Mouse (Mus musculus) fat pad, adult 2 months (tissue): ENCODE measurements around the gene Adcy5.

Experiments used
- DNase-seq: peaks from one replicate; pipeline ENCODE4 v3.0.0-alpha.2; 2011; ENCODE audit warnings: low read depth, low spot score; ENCODE audit errors: extremely low read depth

Gene Adcy5

GRCm38 (mm10) chr16:35248825-35249224 lies 94.1 kb downstream of the Adcy5 start:
- no peak for DNase-seq

- no peak for DNase-seq
Measured at GRCm38 (mm10) chr16:35249763-35250162, 95.1 kb downstream of the Adcy5 start.

DNA sequence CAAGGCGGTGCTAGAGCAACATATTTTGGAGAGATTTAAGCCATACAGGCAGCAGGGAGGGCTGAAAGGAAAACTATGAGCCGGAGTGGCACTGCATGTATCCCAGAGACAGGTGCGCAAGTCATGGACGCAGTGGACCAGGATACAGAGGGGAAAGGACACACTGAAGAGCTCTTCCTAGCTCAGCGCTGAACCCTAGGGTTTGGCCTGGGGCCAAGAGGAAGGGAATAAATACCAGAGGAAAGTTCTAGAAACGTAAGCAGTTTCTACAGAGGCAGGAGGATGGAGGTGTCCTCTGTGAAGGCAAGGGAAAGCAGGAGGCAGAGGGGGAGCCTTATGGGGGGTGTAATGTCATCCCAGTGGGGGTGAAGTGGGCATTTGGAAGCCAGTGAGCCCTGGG lies 97.0 kb downstream of the Adcy5 start:
- DNase-seq = no peak

- no peak for DNase-seq
Measured at GRCm38 (mm10) chr16:35252967-35253366, 98.3 kb downstream of the Adcy5 start.

GRCm38 (mm10) chr16:35255981-35256380 lies 101.3 kb downstream of the Adcy5 start:
- DNase-seq = no peak

DNA sequence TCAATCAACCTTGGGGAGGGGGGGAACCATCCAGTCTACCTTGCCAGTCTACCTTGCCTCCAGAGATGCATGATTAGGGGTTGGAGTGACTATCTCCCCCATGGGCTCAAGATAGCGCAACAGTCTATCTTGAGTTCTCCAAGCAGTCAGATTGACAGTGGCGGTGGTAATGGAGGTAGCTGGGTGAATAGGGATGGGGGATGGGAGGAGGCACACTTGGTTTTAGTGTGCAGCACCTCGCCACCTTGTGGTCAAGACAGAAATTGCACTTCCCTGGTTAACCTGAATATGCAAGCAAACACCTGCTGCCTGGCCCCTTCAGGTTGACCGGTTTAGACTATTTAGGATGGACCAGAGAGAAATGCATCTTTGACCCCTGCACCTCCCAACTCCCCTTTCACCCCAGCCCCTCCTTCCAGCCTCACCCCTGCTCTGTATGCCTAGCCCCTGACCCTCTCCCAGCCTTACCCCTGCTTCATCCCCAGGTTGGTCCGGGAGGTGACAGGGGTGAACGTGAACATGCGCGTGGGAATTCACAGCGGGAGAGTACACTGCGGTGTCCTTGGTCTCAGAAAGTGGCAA lies 115.8 kb downstream of the Adcy5 start:
- no peak for DNase-seq

GRCm38 (mm10) chr16:35270945-35271344 lies 116.3 kb downstream of the Adcy5 start:
- no peak for DNase-seq

DNA sequence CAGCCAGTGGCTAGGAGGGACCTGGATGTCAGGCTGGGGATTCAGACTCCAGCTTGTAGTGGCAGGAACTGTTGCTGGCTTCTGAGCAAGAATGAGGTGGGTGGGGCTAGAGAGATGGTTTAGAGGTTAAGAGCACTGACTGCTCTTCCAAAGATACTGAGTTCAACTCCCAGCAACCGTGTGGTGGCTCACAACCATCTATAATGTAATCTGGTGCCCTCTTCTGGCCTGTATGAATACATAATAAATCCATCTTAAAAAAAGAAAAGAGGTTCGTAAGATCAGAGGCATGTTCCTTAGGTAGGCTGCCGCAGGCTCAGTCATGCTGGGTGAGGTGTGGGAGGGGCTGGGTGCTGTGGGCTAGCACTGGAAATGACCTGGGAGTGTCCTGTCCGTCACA lies 116.9 kb downstream of the Adcy5 start:
- DNase-seq = no peak

DNA sequence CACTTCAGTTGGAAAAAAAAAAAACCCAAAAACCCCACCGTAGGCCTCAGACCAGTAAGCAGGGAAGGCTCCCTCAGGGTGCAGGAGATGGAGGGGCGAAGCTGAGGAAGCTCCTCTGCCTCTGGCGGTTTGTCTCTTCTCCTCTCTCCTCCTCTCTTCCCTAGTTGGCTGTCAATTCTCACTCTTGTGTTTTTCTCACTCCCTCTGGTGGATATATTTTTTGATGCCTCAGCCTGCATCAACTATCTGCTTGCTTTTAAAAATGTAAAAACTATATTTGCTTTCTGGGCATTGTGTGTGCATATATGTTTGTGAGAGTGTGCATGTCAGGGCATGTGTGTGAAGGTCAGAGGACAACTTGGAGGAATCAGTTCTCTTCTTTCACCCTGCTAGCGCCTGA lies 117.7 kb downstream of the Adcy5 start:
- no peak for DNase-seq

DNA sequence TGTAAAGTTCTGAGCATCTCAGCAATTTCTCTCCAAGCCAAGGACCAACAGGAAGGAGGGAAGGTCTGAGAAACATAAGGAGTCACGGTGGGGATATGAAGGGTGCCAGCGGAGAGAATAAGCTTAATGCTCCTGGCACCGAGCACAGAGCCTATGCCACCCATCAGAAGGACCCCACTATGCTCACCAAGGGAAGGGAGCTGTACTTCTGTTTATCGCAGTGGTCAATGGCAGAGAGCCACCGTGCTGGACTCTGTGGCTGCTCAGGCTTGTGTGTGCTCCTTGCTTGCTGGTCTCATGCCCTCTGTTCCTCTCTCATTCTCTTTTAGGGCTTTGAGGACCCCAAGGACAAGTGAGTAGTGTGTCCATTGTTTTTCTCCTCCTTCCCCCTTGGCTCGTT lies 123.5 kb downstream of the Adcy5 start:
- no peak for DNase-seq

DNA sequence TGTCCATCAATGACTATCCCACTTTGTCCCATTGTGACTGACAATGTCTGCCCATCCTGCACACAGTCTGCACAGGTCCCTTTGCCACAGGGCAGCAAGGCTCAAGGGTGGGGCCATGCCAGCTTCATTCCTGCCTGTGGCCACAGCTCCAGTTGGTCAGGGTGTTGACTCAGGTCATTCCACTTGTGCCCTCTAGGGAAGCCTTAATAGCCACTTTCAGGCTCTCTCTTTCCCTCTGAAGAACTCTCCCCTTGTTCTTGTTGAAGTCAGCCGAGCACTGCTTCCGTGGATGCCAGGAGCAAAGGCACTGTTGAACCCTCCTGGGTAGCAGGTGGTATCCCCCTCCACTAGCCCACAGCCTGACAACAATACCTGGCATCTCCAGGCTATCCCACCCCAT lies 127.8 kb downstream of the Adcy5 start:
- no peak for DNase-seq

DNA sequence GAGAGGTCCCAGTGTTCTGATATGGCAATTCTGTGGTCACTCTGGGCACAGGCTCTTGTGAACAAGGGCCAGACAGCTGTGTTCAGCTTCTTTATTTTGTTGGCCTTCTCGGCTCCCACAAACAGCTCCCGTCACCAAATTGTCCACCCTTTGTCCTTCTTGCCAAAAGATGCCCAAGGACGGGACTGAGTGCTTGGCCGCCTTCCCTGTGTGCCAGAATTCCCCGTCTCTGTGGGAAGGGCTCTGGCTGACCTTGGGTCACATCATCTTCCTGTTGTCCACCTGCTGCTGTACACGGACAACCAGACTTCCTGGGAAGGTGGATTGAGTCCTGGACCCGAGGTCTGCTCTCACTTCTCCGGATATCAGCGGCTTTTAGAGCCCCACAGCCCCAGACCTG lies 131.1 kb downstream of the Adcy5 start:
- DNase-seq = no peak

DNA sequence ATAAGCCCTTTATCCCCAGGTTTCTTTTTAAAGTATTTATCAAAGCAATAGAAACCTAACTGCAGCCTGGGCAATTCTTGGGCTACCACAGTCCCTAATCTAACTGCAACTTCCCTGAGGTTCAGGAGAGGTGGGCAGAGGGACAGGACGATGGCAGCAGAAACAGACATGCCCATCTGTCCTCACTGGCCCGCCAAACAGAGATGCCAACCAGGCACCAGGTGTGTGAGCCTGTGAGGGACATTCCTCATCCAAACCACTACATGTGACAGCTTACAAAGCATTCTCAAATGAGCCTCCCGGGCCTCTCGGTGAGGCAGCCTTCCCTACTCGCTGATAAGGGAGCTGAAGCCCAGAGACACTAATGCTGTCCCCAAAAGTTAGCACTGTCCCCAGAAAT lies 132.6 kb downstream of the Adcy5 start:
- no peak for DNase-seq

DNA sequence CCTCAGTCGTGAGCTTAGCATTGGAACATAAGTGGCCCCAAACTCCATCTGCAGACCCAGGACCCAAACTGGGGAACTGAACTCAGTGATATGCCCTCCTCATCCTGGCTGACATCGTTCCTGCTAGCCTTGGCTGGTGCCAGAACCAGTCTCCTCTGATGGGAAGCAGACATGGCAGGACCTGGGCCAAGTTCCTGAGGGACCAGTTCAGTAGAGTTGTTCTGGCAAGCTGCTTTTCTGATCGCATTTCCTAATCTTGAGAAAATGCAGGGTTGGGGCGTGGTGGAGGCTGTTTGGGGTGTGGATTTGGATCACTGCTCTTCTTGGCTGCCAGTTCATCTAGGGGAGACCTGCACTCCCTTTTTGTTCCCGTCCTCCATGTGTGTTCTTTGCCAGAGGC lies 143.1 kb downstream of the Adcy5 start:
- no peak for DNase-seq

GRCm38 (mm10) chr16:35300156-35300555 lies 145.5 kb downstream of the Adcy5 start:
- no peak for DNase-seq

DNA sequence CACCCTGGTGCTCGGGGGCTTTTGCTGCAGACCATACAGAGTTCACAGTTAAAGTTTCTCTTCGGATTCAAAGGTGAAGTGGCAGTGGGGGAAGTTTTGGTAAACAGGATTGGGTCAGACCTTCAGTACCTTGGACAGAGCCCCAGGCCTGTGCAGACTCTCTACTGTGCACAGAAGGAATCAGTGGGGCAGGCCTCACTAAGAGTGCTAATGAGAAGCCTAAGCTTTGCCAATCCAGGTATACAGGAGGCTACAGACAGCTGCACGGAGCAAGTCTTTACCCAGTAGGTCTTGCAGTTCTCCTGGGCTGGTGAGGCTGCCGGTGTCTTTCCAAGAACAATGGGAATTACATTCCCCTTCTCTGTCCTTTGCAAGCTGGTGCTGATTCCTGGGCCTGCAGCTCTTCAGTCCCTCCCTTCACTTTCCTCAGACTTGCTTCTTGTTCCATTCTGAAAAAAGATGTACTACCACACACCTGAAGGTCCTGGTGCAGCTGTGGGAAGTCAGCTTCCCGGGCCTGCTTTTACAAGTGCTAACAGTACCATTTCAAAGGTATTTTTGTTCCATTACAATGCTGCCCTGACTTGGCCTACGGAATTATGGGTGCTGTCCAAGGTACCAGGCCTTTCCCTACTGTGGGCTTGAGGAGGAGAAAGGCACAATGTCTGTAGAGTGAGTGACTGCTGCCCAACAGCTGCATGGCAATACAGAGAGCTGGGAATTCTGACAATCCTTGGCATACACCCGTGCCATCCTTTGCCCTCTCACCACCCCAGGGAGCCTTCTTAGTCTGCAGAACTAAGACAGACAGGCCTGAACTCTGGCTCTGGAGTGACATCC lies 148.0 kb downstream of the Adcy5 start:
- DNase-seq = no peak

- DNase-seq = no peak
Measured at GRCm38 (mm10) chr16:35303721-35304120, 149.0 kb downstream of the Adcy5 start.

- no peak for DNase-seq
Measured at GRCm38 (mm10) chr16:35304416-35304815, 149.7 kb downstream of the Adcy5 start.

- DNase-seq = no peak
Measured at GRCm38 (mm10) chr16:35305226-35305625, 150.5 kb downstream of the Adcy5 start.

DNA sequence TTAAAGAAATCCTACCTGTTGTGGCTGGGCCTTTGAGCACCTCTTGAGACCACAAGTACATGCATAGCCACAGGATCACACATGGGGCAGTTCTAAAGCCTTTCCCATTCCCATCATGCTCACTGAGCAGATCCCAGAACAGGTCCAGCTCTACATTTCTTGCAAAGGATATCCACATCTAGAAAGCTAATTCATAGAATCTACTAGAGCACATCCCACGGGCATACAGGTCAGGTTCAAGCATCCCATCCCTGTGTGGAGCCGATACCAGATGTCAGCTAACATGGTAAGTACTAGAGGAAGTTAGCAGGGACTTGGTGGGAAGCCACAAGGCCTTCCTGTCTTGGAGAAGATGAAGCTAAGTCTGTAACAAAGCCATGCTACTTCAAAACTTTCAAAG lies 152.0 kb downstream of the Adcy5 start:
- no peak for DNase-seq

GRCm38 (mm10) chr16:35307331-35307730 lies 152.7 kb downstream of the Adcy5 start:
- DNase-seq = no peak

- DNase-seq = no peak
Measured at GRCm38 (mm10) chr16:35308016-35308415, 153.3 kb downstream of the Adcy5 start.
